Comparison of ENCODE assay signal across 14 mouse cellular contexts in the genomic region with DNA sequence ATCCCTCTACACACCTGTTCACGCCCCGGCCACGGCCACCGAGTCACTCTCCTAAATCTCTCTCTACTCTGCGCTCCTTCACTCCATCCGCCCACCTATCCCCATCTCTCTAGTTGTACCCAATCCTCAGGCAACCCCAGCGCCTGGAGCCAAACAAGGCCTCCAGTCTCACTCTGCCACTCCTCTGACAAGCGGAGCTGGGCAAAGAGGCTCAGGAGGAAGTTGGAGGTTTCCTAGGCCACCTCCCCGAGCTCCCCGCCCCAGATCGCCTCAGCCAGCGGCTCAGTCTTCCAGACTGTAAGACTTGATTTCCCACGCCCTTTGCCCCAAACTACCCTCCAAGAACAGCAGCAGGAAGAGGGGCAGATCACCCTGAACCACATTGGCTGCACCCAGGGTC. TPM values are rescaled to one million over a fixed set of nuclear protein-coding genes. Genes with fewer than 3 reads are reported as not detected.
DNase-seq lines count a peak whose midpoint lies in the region; ATAC-seq and TF ChIP-seq lines count a peak whose summit lies in the region.
"Had no signal": no experiment of that assay in that cellular context is flagged by ENCODE, and none has a peak within 500 bp of the region (broad histone marks: within the 10 kb centered on the region; RNA-seq: fewer than 3 reads in every experiment).

No protein-coding gene starts in this region.

- intact Hi-C loops in left cerebral cortex, postnatal 14 days (cut with DNase I) = no loop called here

- DNase-seq in CD4-positive helper T cell, adult 2 months (ENCODE audit: low read depth, low spot score) = peak; percentile 53
- no peak for DNase-seq in embryonic facial prominence, embryonic 14.5 days (ENCODE audit: low spot score)
- DNase-seq in naive thymus-derived CD4-positive, alpha-beta T cell, adult 2 months (ENCODE audit: low read depth) = peak; percentile 65
- DNase-seq in left cerebral cortex, postnatal 14 days (ENCODE audit: low spot score in 2 of 2) = no peak
- DNase-seq in layer of hippocampus, adult 9-10 months (ENCODE audit: low spot score) = no peak
- DNase-seq in layer of hippocampus, postnatal 14 days (ENCODE audit: low spot score in 2 of 2) = no peak
- DNase-seq in midbrain, postnatal 0 days (ENCODE audit: low spot score) = no peak
- DNase-seq: heart, adult 2 months; left cerebral cortex, postnatal 4 days; lung, postnatal 14 days; right cerebral cortex, adult 18-20 months had no signal

- H3K9ac ChIP-seq in embryonic facial prominence, embryonic 14.5 days (ENCODE audit: low read depth, low read length) = 0 out of 2 replicates have a peak overlapping the region, but pooled peaks have one; percentile 6
- H3K9ac ChIP-seq in midbrain, postnatal 0 days (replicated peaks; ENCODE audit: low read length, poor library complexity, severe bottlenecking) = no peak overlapping the region
- H3K9ac ChIP-seq: hindbrain, embryonic 15.5 days had no signal

- H3K9me3 ChIP-seq in embryonic facial prominence, embryonic 14.5 days (ENCODE audit: control insufficient read depth, low read length) = no peaks in the 10 kb centered on the region
- H3K9me3 ChIP-seq in midbrain, postnatal 0 days (ENCODE audit: low read length) = no peaks in the 10 kb centered on the region
- H3K9me3 ChIP-seq: hindbrain, embryonic 15.5 days had no signal

- TF ChIP-seq CTCF in midbrain, postnatal 0 days (IDR thresholded peaks at IDR 0.05) = no peak

- H3K27me3 ChIP-seq in embryonic facial prominence, embryonic 14.5 days (replicated peaks; ENCODE audit: control insufficient read depth, insufficient read depth, low read length) = peaks cover 36% of the 10 kb centered on the region
- peaks cover 17% of the 10 kb centered on the region for H3K27me3 ChIP-seq in midbrain, postnatal 0 days (ENCODE audit: insufficient read depth, low read length)

- no peak overlapping the region for H3K4me3 ChIP-seq in embryonic facial prominence, embryonic 14.5 days (ENCODE audit: low read depth, low read length)
- no peak overlapping the region for H3K4me3 ChIP-seq in midbrain, postnatal 0 days (ENCODE audit: low read depth, low read length)
- H3K4me3 ChIP-seq: heart, adult 2 months; hindbrain, embryonic 15.5 days; myocyte had no signal

- H3K27ac ChIP-seq in embryonic facial prominence, embryonic 14.5 days (replicated peaks; ENCODE audit: low read depth, low read length) = no peak overlapping the region
- H3K27ac ChIP-seq in midbrain, postnatal 0 days (ENCODE audit: low read depth, low read length) = no peak overlapping the region
- H3K27ac ChIP-seq: heart, adult 2 months; hindbrain, embryonic 15.5 days had no signal

- no peaks in the 10 kb centered on the region for H3K36me3 ChIP-seq in embryonic facial prominence, embryonic 14.5 days (ENCODE audit: control insufficient read depth, insufficient read depth, low read length)
- H3K36me3 ChIP-seq in midbrain, postnatal 0 days (ENCODE audit: insufficient read depth, low read length) = no peaks in the 10 kb centered on the region
- H3K36me3 ChIP-seq: hindbrain, embryonic 15.5 days had no signal

- H3K4me1 ChIP-seq in embryonic facial prominence, embryonic 14.5 days (ENCODE audit: control insufficient read depth, insufficient read depth, low read length) = peaks cover 11% of the 10 kb centered on the region; the same call in 1 of the 2 replicates
- H3K4me1 ChIP-seq in midbrain, postnatal 0 days (ENCODE audit: insufficient read depth, low read length) = no peaks in the 10 kb centered on the region; the same call in 1 of the 2 replicates

- peak; percentile 20 for ATAC-seq in CD4-positive, CD25-positive, alpha-beta regulatory T cell, adult 4 months
- ATAC-seq in embryonic facial prominence, embryonic 14.5 days (ENCODE audit: low read depth) = no peak
- ATAC-seq in midbrain, postnatal 0 days (ENCODE audit: low FRiP score) = no peak

- H3K4me2 ChIP-seq in embryonic facial prominence, embryonic 14.5 days (ENCODE audit: low read depth, low read length) = no peak overlapping the region
- no peak overlapping the region for H3K4me2 ChIP-seq in midbrain, postnatal 0 days (ENCODE audit: low read depth, low read length, poor library complexity, severe bottlenecking)
- H3K4me2 ChIP-seq: hindbrain, embryonic 15.5 days had no signal

- 38% methylated on average over 13 of the region's 13 CpGs for WGBS in embryonic facial prominence, embryonic 14.5 days
- WGBS in midbrain, postnatal 0 days = 52% methylated on average over 13 of the region's 13 CpGs

RNA-seq across cellular contexts. Expression of gene Gpr132, which starts 2.7 kb away (rescaled TPM):
- 100 to 1,000 TPM in 1 of 2 experiments, 10 to 100 TPM in 1; 79.5 to 107 TPM for polyA plus RNA-seq in CD4-positive, CD25-positive, alpha-beta regulatory T cell, adult 4 months (2017; shearing (Covaris generic))
- 0.45 and 0.54 TPM in 2 replicates for polyA plus RNA-seq in embryonic facial prominence, embryonic 14.5 days (2014; fragmentation: Nextera tagmentation; extraction: Ambion mirVana)
- not detected for total RNA-seq in left cerebral cortex, postnatal 14 days (2021)
- not detected for total RNA-seq in layer of hippocampus, postnatal 14 days (2021)
- total RNA-seq in midbrain, postnatal 0 days (2014; rRNA removed) = 0.16 TPM in 1 of 2 replicates, not detected in the other
- 0.06 TPM in 2 replicates for polyA plus RNA-seq in midbrain, postnatal 0 days (2015; fragmentation: Nextera tagmentation; extraction: Ambion mirVana)
- total RNA-seq: left cerebral cortex, postnatal 4 days had no signal
- polyA plus RNA-seq: hindbrain, embryonic 15.5 days had no signal

RNA-seq across cellular contexts. Expression of gene Cdca4, which starts 41.6 kb away (rescaled TPM):
- polyA plus RNA-seq in CD4-positive, CD25-positive, alpha-beta regulatory T cell, adult 4 months (2017; shearing (Covaris generic)) = 10 to 100 TPM; 70.5 to 85.8 TPM
- polyA plus RNA-seq in embryonic facial prominence, embryonic 14.5 days (2014; fragmentation: Nextera tagmentation; extraction: Ambion mirVana) = 86.2 and 105 TPM in 2 replicates
- total RNA-seq in left cerebral cortex, postnatal 14 days (2021) = 1 to 10 TPM; 9.7 to 9.8 TPM
- 1 to 10 TPM; 8.1 to 9.2 TPM for total RNA-seq in layer of hippocampus, postnatal 14 days (2021)
- total RNA-seq in midbrain, postnatal 0 days (2014; rRNA removed) = 19.8 and 22.6 TPM in 2 replicates
- polyA plus RNA-seq in midbrain, postnatal 0 days (2015; fragmentation: Nextera tagmentation; extraction: Ambion mirVana) = 20.8 and 22.0 TPM in 2 replicates

RNA-seq across cellular contexts. Expression of gene Jag2, which starts 58.8 kb away (rescaled TPM):
- 1 to 10 TPM; 1.1 to 2.0 TPM for polyA plus RNA-seq in CD4-positive, CD25-positive, alpha-beta regulatory T cell, adult 4 months (2017; shearing (Covaris generic))
- polyA plus RNA-seq in embryonic facial prominence, embryonic 14.5 days (2014; fragmentation: Nextera tagmentation; extraction: Ambion mirVana) = 9.4 and 13.1 TPM in 2 replicates
- total RNA-seq in left cerebral cortex, postnatal 14 days (2021) = 10 to 100 TPM; 60.2 to 61.2 TPM
- 10 to 100 TPM; 45.2 to 50.8 TPM for total RNA-seq in layer of hippocampus, postnatal 14 days (2021)
- total RNA-seq in midbrain, postnatal 0 days (2014; rRNA removed) = 88.4 and 94.6 TPM in 2 replicates
- 9.4 and 12.1 TPM in 2 replicates for polyA plus RNA-seq in midbrain, postnatal 0 days (2015; fragmentation: Nextera tagmentation; extraction: Ambion mirVana)

Comparison
In these comparisons a context has a peak if more than half of its experiments do, and no peak if none do; other contexts are left out.
1. DNase-seq: peak in CD4-positive helper T cell, adult 2 months (single experiment) and naive thymus-derived CD4-positive, alpha-beta T cell, adult 2 months (single experiment); none in embryonic facial prominence, embryonic 14.5 days (single experiment), left cerebral cortex, postnatal 14 days (0 of 2), layer of hippocampus, adult 9-10 months (single experiment), layer of hippocampus, postnatal 14 days (0 of 2) and midbrain, postnatal 0 days (single experiment).